Mouse (Mus musculus) cerebellum, adult 2 months (tissue): ENCODE measurements around the gene Psap. TPM values are rescaled to one million over a fixed set of nuclear protein-coding genes. Genes with fewer than 3 reads are reported as not detected.

ENCODE experiments used
- DNase-seq, 2 experiments: peaks; one replicate each; pipeline ENCODE4 v3.0.0; 2021
- H3K27ac ChIP-seq: fragments of 200-500 bp; 2 replicates; pipeline ENCODE4 v1.5.1; 2012; ENCODE audit warnings: low read length, control low read depth, inconsistent platforms; ENCODE audit not compliant: insufficient read depth
- H3K27me3 ChIP-seq: fragments of 200-500 bp; 2 replicates; pipeline ENCODE4 v1.6.1; 2012; ENCODE audit warnings: inconsistent platforms, mild to moderate bottlenecking, low read length, moderate library complexity; ENCODE audit not compliant: control insufficient read depth, insufficient read depth
- H3K4me1 ChIP-seq: fragments of 200-500 bp; 2 replicates; pipeline ENCODE4 v1.6.1; 2011; ENCODE audit warnings: low read length; ENCODE audit not compliant: control insufficient read depth, insufficient read depth
- H3K4me3 ChIP-seq: fragments of 200-500 bp; replicated peaks from 2 replicates; pipeline ENCODE3; 2011; ENCODE audit warnings: mild to moderate bottlenecking, low read depth, low read length, control low read depth; ENCODE audit not compliant: insufficient read depth
- CTCF ChIP-seq: fragments of 200-500 bp; IDR thresholded peaks from 2 replicates; pipeline ENCODE4 v1.5.1; 2011; ENCODE audit warnings: low read depth, mild to moderate bottlenecking, control low read depth, low read length, moderate library complexity, borderline replicate concordance; ENCODE audit not compliant: insufficient read depth
- POLR2A ChIP-seq: fragments of 200-500 bp; IDR thresholded peaks from 2 replicates; pipeline ENCODE4 v1.6.1; 2011; ENCODE audit warnings: low read length, control low read depth, borderline replicate concordance; ENCODE audit not compliant: insufficient read depth
- WGBS: fragments of 180-500 bp; shearing (Covaris S2); methylation state at CpG from one replicate; pipeline ENCODE4 v1.1.7; 2018; 5-methylcytosine and 5-hydroxymethylcytosine counted together
- polyA plus RNA-seq: library from polyadenylated mRNA; depleted of rRNA; stranded (reverse); fragments of >200 nt; gene quantifications from 2 replicates; pipeline ENCODE4 v1.2.3, GENCODE M21; 2012

The Psap gene
- polyA plus RNA-seq, 1 experiment = 2,061 TPM

- Histone ChIP-seq H3K4me3 (no peak overlapping the region), H3K4me1 (peaks cover 24% of the 10 kb centered on the region), H3K27ac (no peak overlapping the region), H3K27me3 (no peaks in the 10 kb centered on the region)
- DNase-seq = no peak
- 85% methylated on average over 8 of the region's 8 CpGs for WGBS
- no peak for TF ChIP-seq CTCF
- no peak for TF ChIP-seq POLR2A
Measured at GRCm38 (mm10) chr10:60292209-60292608, 14.8 kb downstream of the Psap start.

GRCm38 (mm10) chr10:60294621-60295020 lies 17.2 kb downstream of the Psap start:
- TF ChIP-seq CTCF (no peak), POLR2A (no peak)
- H3K4me1 ChIP-seq = peaks cover 16% of the 10 kb centered on the region
- 65% methylated on average over 7 of the region's 7 CpGs for WGBS
- DNase-seq = no peak
- no peak overlapping the region for H3K27ac ChIP-seq
- H3K27me3 ChIP-seq = no peaks in the 10 kb centered on the region
- H3K4me3 ChIP-seq = no peak overlapping the region

GRCm38 (mm10) chr10:60295356-60295755 lies 17.9 kb downstream of the Psap start:
- WGBS = 73% methylated on average over 3 of the region's 3 CpGs
- H3K27ac ChIP-seq = no peak overlapping the region

GRCm38 (mm10) chr10:60296027-60296426 lies 18.6 kb downstream of the Psap start:
- Histone ChIP-seq H3K4me1 (peaks cover 7% of the 10 kb centered on the region), H3K27ac (no peak overlapping the region), H3K27me3 (no peaks in the 10 kb centered on the region), H3K4me3 (no peak overlapping the region)
- DNase-seq = no peak
- WGBS = 69% methylated on average over 9 of the region's 9 CpGs
- no peak for TF ChIP-seq CTCF
- no peak for TF ChIP-seq POLR2A

More at GRCm38 (mm10) chr10:60295356-60295755, 17.9 kb downstream of the Psap start:
- TF ChIP-seq CTCF = no peak
- TF ChIP-seq POLR2A = no peak
- Histone ChIP-seq H3K27me3 (no peaks in the 10 kb centered on the region), H3K4me3 (no peak overlapping the region), H3K4me1 (peaks cover 10% of the 10 kb centered on the region)
- DNase-seq = no peak

DNA sequence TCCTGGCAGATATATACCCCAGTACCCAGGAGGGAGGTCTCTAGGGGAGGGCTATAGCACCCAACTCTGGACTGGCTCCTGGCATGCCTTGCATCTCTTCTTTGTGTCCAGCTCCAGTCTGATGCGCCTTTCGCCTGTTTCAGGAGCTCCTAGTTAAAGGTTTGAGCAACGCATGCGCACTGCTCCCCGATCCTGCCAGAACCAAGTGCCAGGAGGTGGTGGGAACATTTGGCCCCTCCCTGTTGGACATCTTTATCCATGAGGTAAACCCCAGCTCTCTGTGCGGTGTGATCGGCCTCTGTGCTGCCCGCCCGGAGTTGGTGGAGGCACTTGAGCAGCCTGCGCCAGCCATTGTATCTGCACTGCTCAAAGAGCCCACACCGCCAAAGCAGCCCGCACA lies 22.2 kb downstream of the Psap start:
- WGBS = 81% methylated on average over 12 of the region's 12 CpGs
- Histone ChIP-seq H3K27ac (no peak overlapping the region), H3K4me1 (peaks cover 7% of the 10 kb centered on the region), H3K4me3 (no peak overlapping the region), H3K27me3 (no peaks in the 10 kb centered on the region)
- DNase-seq = no peak
- TF ChIP-seq POLR2A (no peak), CTCF (no peak)

DNA sequence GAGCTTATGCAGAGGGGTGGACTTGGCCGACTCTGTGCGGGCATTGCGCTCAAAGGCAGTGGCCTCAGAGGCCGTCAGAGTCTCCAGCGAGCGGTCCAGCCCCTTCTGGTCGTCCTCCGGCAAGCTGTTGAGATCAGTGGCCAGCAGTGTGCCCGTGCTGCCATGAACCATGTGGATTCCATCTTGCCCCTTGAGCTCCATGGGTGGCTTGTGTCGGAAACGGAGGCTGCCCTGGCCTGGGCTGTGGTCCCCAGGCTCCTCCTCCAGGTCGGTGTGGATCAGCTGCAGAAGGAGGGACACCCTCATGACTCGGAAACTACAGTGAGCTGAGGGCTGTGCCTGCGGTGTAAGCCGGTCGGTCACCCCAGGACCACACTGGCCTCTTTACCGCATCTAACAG lies 26.0 kb downstream of the Psap start:
- WGBS = 61% methylated on average over 17 of the region's 17 CpGs

GRCm38 (mm10) chr10:60304854-60305628 lies 27.6 kb downstream of the Psap start:
- 63% methylated on average over 15 of the region's 15 CpGs for WGBS
- TF ChIP-seq POLR2A = no peak
- TF ChIP-seq CTCF = peak; percentile 93
- DNase-seq = peak; percentile 66 to 67

More for the DNA sequence above, 26.0 kb downstream of the Psap start:
- Histone ChIP-seq H3K4me1 (peaks cover 4% of the 10 kb centered on the region; the same call in 1 of the 2 replicates), H3K27ac (no peak overlapping the region), H3K4me3 (no peak overlapping the region), H3K27me3 (no peaks in the 10 kb centered on the region)
- no peak for DNase-seq
- TF ChIP-seq POLR2A (no peak), CTCF (no peak)

GRCm38 (mm10) chr10:60310629-60311028 lies 33.2 kb downstream of the Psap start:
- H3K27ac ChIP-seq = no peak overlapping the region
- TF ChIP-seq POLR2A (no peak), CTCF (no peak)
- WGBS = 19% methylated on average over 13 of the region's 13 CpGs
- peaks cover 19% of the 10 kb centered on the region for H3K4me1 ChIP-seq
- DNase-seq = peak; percentile 56 to 69
- H3K4me3 ChIP-seq = no peak overlapping the region
- no peaks in the 10 kb centered on the region for H3K27me3 ChIP-seq

More at GRCm38 (mm10) chr10:60304854-60305628, 27.6 kb downstream of the Psap start:
- Histone ChIP-seq H3K27me3 (no peaks in the 10 kb centered on the region), H3K4me1 (peaks cover 7% of the 10 kb centered on the region; the same call in 1 of the 2 replicates), H3K4me3 (no peak overlapping the region), H3K27ac (no peak overlapping the region)
